Mouse (Mus musculus) kidney, adult 11 months (tissue): Measurements from ENCODE around the gene Ostm1.

ENCODE experiments used
- DNase-seq: peaks from one replicate; pipeline ENCODE4 v3.0.0; 2022

Gene Ostm1

DNA sequence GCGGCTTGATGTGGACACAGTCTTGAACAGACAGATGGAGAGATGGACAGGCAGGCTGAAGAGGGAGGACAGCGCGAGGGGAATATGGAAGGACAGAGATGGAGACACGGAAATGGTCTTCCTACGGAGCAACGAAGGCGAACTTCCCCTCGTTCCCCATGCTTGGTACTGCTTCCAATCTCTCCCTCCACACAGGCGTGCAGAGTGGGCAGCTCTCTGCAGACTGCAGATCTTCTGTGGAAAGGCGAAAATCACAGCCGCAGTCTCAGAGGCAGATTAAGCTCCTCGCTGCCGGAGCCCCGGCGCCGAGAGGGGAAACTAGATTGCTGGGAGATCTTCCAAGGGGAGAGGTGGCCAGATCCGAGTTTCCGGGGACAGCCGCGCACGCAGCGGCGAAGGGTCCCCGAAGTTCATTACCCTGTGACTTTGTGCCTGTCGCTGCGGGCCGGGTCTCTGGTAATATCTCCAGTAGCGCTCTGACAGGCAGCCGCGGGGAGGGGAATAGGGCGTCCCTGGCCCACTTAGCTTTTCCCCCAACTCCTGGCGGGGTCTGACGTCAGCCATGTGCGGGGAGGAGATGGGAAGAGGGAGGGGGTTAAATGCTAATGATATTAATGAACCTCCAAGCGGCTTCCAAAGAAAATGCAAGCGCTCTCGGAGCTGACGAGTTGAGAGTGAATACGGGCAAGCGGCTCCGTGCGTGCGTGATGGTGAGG is at the start of gene Ostm1, which contains the start of gene Nr2e1:
Ostm1 (plus strand) TSS at position 666 of the 716 bp plus-strand sequence.
Nr2e1 (minus strand) TSS at position 476 of the 716 bp plus-strand sequence.
- no peak for DNase-seq

DNA sequence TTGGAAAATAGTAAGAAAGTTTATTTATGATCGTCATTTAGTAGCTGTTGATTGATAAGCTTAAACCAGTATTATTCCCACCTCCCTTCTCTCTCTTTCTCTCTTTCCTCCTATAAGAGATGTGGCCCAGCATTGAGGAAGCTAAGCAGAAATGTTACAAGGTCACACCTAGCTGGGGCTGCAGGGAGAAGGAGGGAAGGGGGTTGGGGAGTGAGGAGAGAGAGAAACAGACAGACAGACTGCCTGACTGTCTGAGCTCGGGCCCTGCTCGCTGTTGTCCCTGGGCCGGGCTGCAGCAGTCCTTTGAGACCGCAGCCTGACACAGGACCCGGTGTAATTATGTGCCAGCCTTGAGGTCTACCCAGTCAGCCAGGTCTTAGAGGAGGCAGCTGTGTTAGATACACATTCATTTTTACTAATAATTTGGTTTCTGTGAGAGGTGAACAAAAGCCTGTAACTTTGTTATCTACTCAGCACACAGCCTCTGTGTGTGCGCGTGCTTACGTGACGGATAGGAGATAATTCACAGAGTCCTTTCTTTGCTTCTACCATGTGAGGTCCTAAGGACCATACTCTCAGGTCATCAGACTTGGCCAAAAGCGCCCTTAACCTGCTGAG is 49.7 kb upstream of the Ostm1 start:
- DNase-seq = no peak

DNA sequence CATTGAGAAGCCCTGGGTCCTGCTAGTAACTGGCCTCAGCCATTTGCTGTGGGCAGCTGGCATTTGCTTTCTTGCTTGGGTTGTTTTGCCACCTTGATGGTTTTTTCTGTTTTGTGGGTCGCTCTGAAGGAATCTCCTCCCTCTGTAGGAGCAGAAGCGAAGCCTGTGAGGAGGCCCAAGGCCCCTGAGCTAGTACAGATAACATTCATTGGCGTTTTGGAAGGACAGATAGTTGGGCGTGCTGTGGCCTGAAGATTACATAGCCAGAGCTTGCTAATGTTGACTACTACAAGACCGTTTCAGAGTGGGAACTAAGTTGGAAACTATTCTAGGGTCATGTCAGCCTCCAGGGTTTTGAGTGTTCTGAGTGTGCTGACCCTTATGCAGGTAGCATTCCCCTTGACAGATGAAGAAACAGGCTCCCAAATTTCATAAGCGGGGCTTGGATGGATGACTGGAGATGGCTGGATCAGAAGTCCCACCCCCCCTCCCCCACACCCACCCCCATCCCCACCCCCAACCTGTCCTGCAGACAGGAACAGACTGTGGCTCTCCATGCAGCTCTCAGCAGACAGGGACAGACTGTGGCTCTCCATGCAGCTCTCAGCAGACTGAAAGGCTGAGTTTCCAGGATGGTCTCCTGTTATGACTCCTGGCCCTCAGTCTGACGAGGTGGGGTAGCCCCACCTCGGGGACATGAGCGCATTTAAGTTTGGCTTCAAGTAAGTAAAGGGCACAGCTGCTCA is 45.9 kb upstream of the Ostm1 start:
- DNase-seq = no peak

DNA sequence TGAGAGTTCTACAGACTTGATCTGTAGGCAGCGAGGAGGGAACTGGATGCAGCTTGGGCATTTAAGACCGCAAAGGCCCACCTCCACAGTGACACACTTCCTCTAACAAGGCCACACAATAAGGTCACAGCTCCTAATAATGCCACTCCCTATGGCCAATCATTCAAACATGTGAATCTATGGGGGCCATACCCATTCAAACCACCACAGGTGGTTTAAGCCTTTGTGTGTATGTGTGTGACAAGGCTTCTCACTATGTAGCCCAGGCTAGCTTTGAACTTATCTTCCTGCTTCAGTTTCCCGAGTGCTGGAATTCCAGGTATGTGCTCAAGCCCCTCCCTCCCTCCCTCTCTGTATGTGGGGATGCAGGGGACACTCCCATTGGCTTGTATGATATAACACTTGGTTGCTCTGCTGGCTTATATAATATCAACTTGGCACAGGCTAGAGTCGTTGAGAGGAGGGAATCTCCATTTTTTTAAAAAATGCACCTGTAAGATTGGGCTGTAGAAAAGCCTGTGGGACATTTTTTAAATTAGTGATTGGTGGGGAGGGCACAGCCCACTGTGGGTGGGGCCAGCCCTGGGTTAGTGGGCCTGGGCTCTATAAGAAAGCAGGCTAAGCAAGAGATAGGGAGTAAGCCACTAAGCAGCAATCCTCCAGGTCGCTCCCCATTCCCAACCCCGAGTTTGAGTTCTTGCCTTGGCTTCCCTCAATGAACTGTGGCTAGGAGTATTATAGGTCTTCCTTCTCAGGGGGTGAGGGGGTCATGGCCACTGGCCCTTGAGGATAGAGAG is 37.7 kb upstream of the Ostm1 start:
- DNase-seq = no peak

DNA sequence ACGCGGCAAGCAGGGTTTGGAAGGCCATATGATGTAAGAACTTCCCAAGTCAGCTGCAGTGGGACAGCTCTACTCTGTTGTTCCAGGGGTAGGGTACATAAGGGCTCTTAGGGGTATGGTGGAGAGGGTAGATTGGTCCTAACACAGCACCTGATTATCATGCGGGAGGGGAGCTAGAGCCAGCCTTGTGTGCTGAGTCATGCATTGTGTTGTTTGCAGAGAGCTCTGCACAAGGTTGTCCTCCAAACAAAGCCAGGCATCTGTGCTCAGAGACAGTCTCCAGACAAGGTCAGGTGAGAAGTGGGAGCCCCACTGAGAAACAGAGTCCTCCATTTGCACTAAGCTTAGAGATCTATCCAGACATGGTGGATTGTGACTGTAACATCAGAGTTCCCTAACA is 37.1 kb upstream of the Ostm1 start:
- no peak for DNase-seq

DNA sequence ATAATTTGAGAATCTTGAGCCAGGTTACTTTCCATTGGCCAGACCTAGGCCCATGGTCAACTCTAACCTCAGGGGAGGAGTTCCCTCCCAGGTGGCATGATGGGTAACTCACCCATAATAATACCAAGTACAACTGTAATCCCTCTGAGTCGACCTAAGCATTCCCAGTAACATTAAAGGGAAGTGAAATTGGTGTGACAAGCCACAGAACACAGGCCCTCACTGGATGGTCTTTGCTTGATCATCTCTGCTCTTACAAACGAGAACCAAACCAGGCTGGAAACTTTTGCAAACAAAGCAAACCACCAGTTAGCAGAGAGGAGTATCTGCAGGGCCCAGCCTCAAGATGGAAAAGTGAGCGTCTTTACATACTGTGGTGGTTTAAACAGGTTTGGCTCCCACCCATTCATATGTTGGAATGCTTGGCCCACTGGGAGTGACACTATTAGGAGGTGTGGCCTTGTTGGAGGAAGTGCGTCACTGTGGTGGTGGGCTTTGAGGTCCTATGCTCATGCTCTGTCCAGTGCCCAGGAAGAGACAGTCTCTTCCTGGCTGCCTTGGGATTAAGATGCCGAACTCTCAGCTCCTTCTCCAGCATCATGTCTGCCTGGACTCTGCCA is 23.9 kb upstream of the Ostm1 start:
- DNase-seq = no peak

DNA sequence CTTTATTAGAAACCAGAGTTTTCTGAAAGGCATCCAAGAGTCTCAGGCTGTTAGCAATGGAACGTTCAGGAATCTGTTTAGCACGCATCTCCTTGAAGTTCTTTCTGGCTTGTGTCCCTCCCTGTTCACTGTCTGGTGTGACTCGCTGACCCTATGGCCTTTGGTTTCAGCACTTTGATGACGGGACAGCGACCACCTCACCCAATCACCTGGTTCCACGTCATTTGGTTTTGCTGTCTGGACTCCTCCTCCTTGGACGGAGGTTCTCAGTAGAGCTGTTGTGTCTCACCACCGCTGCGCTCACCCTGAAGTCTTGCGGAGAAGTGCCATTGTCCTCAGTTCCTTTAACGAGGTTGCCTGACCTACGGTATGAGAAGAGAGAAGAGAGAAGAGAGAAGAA is 21.4 kb upstream of the Ostm1 start:
- no peak for DNase-seq

DNA sequence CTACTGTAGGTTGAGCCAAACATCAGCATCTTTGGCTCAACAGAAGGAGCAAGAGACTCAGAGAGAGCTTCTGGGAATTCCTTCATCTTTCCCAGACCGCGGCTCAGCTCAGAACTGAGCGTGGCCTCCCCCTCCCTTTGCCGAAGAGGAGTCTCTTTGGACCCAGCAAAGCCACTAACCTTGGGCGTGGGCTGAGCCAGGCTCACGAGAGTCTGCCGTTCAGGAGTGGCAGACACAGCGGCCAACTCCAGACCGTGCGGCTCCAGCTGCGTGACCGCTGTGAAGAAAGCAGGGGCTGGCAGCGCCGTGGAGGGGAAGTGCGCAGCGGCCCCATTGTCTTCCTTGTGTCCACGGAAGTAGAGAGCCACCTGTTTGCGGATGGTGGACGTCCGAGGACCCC is 11.1 kb upstream of the Ostm1 start:
- no peak for DNase-seq

DNA sequence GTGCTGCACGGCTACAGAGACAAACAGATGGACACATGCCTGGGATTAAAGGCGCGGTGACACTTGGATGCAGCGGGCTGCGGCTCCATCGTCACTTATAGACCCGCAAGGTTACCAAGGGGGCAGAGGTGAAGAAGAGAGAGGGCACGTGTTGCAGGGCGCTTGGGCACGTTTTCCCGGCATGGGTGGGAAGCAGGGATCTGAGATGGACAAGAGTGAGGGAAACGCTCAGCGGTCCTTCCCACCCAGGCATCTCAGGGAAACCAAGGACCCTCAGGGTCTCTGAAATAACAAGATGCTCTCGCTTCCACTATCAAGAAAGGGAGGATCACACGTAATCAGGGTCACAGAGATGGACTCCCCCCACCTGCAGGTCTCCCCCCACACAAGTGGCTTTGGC is 10.7 kb upstream of the Ostm1 start:
- DNase-seq = no peak

DNA sequence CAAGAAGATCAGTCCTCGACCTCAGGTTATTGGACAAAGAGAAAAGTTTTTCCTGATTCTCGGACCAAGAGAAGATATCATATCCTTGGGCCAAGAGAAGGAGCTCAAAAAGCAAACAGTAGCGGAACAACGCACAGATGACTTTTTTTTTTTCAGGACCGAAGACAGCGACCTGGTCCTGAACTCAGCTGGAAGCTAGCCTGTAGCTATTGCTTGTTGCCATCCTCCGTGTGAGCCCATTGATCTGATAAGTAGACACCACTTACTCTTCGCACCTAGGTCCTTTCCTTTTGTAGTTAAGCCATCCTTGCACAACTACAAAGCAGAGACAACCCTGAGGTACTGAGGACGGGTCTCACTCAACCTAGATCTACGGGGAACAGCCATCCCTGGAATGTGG is 9.0 kb upstream of the Ostm1 start:
- no peak for DNase-seq

DNA sequence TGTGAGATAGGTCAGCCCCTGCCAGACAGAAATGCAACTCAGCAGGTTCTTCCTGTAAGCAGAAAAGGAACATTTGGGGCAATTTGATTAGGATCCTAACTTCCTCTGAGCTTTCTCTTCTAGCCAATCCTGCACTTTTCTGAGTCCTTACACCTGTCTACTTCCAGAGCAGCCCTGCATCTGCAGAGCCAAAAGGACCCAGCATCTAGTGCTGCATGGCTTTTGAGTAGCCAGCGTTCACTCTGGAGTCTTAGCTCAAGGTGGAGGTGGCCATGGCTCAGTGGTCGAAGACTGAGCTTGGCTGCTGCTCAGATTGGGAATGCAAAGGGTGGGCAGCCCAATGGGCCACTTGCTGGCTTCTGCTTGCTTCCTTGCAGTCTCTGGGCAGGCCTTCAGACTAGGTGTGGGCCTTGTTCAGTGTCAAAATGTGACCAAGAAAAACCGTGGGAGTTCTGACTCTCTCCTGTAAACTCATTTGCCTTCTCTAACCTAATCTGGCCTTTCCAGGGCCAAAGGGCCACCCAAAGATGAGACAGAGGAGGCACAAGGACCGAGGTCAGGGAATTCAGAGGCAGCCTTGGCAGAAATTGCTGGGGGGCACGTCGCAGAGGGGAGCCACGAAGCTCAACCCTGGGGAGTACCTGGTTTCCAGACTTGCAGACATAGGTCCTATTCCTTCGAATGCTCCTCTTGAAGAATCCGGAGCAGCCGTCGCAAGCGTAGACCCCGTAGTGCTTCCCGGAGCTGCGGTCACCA is 5.9 kb upstream of the Ostm1 start:
- DNase-seq = no peak

DNA sequence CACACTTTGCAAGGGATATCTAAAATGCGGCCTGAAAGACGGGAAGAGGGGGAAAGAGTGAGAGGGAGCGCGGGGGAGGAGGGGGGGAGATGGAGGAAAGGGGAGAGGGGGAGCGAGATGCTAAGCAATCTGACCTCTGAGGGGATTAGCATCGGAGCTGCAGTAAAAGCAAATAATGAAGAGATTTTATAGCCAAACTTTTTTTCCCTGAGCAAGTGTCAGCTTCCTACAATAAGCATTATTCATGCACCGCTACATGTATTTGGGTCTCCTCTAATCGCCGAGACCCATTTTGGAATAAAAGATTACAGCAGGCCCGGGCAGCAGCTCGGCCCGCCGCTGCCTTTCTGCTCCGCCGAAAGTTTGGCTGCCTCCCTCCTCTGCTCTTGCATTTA is 5.3 kb upstream of the Ostm1 start:
- DNase-seq = no peak

DNA sequence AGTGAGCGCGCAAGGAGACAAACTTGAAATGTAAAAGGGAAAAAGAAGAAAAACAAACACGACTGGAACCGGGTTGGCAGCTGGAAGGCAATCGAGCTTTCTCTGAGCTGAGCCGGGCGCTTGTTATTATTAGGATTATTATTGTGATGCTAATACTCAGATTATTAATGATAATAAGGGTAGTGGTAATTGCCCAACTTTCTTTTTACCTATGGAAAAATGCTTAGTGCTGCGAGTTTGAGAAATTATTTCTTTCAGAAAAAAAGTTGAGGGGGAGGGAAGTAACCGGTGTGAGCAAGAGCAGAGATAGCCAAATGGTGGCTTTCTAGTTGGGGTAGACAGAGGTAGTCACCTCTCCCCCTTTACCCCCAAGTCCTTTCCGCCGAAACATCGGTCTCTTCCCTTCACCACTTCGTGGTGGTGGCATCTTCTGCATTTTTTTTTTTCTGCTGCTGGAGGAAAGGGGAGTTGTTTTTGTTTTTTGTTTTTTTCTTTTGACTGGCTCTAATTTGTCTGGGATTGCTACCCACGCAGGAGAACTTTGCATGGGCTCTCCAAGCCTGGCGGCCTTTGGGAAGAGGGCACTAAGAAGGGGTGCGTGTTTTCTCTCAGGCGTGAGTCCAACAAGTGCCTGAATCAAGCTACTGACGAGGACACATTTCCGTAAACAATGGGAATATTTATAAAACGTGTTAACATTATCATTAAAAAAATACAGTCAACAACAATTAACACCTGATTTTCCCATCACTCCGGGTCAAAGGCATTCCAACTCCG is 4.7 kb upstream of the Ostm1 start:
- no peak for DNase-seq

DNA sequence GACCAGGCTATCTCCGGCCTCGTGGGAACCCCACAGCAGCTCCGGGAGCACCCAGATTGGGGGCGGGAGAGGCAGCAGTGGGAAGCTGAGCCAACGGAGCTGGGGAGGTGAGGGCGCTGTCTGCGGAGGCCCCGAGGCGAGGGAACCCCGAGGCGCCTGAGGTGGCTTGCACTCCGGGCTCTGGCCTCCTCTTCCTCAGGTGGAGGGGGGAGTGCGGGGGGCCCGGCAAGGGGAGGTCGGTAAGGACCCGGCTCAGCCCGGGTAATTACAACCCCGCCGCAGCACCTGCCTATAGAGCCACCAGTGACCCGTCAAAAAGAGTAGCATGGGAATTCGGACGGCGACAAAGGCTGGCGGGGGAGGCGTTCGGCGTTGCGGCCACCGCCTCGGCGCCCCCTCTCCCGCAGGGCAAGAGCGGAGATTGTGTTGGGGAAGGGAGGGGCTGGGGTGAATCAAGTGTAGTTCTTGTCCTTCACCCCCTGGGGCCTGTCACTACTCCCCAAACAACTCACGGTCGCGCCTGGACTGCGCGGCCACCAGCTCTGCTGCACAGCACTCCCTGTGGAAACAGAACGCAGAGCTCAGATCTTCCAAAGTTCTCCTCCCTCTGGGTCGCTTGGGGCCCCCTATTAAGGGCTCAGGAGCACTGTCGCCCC is 4.0 kb upstream of the Ostm1 start:
- no peak for DNase-seq

DNA sequence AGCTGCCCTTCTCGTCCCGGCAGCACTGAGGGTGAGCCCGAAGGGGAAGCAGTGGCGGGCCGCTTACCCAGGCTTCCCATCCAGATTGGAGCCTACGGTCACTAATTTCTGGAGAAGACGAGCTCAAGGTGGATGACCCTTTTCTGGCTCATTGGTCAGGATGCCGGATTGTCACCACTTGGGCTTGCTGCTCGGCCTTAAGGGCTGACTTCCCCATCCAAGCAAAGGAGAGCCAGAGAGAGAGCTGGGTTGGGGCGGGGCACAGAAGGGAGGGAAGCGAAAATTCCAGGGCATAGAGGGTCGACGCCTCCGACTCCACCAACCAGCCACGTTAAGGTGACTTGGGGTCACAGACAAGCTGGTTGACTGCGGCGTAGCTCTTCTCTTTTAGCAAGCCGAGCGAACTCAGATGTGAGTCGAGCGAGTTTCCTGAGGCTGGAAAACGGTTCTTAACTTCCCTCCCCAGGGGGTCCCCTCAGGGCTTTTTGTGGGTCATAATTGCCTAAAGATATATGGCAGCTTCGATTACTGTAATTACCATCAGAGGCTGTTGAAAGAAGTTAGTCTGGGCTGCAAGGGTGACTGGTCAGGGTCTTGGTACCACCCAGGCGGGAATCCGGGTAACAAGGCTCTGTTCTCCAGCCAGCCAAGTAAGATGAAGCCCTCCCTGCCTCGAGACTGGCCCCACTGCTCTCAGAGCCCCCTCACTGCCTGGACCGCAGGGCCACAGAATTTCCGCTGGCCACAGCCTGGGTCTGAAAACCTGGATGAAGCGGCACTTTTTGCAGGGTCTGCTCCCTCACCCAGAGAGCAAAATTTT is 3.3 kb upstream of the Ostm1 start:
- no peak for DNase-seq

DNA sequence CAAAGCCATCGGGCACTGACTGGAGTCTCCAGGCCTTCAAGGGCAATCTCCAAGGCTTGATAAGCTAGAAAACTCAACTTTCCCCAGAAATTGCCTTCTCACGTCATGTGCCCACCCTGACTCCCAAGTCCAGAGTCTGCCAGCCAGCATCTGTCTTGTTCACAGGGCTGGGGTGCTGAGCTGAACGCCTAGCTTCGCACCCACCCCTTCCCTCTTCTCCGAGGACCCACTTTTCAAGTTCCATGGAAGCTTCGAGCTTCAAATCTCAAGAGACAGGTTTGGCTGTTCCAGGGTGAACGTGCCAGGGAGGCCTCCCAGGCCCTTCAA is 2.7 kb upstream of the Ostm1 start:
- no peak for DNase-seq

DNA sequence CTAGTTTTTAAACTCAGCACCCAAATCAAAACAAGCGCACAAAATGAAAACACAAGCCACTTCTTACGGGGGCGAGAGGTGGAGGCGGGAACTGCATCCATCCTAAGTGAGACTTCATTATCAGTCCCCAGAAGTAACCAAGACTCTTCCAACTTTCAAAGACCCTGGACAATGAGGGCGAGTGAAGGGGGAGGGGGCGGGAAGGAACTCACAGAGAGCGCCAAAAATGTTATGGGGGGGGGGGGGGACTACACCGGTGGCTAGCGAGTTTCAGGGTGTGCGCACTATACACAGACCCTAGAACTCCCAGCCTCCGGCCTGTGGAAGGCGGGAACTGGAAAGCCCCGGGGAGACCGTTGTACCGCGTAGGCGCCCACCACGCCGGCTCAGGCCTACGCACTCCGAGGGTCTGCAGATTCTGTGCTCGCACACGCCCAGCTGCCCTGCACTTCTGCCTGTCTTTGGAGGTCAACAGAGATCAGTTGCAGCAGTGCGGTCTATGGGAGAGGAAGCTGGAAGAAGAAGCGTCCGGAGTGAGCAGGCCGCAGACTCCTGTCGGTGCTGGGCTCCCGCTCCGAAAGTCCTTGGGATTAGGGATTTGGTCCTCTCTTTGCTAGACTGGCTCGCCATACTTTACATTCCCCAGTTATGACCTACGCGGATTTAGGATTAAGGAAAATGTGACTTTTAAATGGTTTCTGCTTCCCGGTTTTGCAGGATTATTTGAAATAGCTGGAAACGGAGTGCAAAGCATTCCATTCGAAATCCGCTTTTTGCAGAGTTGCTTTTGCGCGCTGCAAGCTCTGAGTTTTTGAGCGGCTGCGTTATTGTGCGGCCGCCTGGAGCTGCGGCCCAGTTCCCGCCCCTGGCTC is 1.7 kb upstream of the Ostm1 start:
- DNase-seq = no peak

DNA sequence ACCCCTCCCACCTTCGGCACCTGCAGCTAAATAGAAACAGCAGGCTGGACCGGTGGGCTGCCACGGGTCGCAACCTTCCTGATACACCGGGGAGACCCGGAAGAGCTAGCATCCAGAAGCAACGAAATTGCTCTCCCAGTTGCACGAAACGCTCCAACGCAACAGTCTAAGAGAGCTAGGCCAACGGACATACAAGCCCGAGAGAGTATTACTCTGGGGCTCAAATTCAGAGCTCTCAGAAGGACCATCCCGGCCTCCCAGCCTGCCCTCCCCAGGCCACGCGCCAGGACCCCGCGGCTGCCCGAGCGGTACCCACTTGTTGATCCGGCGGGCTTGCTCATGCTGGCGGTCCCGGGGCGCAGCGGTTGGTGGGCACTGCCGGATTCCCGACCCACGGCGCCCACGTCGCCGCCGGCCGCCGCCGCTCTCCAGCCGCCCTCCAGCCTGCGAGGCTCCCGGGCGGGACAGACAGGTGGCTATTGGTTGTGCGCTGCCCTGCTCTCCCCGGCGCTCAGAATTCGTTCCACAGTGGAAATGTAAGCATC is 984 bp upstream of the Ostm1 start:
- DNase-seq = no peak
